Mouse (Mus musculus): ENCODE measurements around the gene Olfr354.

Olfr354 gene

DNA sequence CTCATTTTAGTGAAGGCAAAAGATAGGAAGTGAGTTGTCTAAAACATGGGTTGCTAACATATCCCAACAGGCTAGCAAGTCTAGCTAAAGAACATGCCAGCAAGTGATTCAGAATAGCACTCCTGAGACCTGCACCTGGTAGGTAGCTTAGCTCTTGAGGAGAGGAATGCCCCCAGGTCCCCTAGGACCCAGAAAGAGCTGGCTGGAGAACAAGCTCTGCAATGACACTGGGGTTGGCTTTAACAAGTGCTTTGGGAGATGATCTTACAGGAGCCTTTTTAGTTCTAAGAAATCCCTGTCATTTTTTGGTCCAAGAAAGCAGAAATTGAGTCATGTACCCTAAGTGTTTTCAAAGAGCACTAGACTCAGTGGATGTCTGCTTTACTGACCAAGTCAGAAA is at the start of gene Olfr354:
Gene Olfr354, plus strand, starts transcription at position 301 of the 400 bp plus-strand sequence.
- no peak for DNase-seq

DNA sequence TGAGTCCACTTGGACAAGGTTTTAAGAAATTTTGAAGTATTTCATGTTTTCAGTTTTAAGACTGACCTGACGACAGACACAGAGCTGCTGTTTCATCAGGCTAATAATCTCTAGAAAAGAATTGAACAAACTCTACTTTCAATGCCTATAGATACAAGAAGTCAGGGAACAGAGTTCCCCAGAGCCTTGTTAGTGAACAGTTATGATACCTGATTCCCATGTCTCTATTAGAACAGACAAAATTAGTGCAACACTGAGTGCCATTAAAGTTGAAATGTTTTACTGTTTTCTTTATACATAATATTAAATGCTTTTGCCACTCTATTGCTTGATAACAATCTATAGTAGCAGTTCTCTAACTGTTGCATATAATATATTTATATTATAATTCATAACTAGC is 42.9 kb upstream of the Olfr354 start, which contains the start of gene Olfr351:
Gene Olfr351, minus strand, starts transcription at position 101 of the 400 bp plus-strand sequence.
- no peak for DNase-seq

DNA sequence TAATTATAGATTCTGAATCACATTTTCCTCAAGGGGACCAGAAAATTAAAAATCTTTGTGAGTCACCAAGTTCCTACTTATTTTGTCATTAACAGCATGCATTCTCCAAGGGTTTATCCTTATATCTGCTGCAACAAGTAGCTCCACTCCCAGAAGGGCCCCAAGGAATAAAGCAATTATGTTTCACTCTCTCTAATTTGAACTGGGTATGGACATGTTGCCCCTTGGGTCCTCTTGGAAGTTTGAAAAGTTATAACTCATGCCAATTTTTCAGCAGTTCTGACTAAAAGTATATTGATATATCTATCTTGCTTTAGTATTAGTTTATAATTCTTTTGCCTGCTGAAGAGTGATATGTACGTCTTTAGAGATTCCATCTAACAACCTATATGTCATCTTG is 37.3 kb upstream of the Olfr354 start, which contains the start of gene Olfr352:
Gene Olfr352, plus strand, starts transcription at position 301 of the 400 bp plus-strand sequence.
- DNase-seq: no peak

DNA sequence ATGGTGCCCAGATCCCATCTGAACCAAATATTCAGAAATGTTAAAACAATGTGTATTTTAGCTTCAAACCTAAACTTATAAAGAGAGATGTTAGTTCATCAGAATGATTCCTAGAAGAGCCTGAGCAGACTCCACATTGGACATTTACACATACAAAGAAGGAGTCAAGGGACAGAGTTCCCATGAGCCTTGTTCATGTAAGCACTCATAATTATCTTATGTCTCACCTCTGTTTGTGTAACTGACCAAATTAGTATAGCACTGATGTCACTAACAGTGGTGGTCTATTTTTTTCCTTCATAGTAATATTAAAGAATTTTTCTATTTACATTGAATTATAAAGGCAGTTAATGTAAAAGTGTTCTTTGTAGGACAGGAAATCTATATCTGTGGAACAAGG is 12.6 kb upstream of the Olfr354 start, which contains the start of gene Olfr353:
Gene Olfr353, minus strand, starts transcription at position 101 of the 400 bp plus-strand sequence.
- no peak for DNase-seq

DNA sequence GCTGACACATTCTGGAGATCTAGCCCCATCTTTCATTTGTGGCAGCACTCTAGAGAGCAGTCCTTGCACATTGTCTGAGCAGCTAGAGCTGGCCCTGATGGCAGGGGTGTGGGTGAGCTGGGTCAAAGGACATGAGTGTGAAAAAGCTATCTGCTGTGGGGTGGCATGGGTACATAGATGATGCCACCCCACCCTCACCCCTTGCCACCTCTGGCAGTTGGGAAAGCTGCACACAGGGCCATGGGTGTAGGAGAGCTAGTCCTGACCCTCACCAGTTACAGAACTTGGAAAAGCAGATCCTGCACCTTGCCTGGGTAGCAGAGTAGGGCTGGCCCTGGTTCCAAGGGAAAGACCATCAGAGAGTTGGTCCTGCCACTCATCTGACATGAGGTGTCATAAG is 8.4 kb upstream of the Olfr354 start:
- DNase-seq: no peak

DNA sequence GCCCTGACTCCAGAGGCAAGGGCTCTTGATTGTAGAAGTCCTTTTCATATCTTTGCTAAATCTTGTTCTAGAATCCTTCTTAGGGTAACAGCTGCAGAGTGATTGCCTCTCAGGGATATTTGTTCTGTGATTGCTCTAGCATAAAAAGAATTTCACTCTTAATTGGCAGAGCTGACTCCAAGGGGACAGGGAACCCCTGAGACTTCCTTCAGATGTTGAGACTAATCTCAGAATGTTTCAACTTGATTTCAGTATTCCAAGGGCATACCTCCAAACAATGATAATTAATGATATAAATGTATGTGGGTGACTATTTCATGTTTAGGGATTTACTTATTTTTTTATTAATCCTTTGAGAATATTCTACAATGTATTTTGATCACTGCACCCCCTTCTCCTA is 23.3 kb downstream of the Olfr354 start, which contains the start of gene Olfr355:
Gene Olfr355, minus strand, starts transcription at position 101 of the 400 bp plus-strand sequence.
- no peak for DNase-seq

DNA sequence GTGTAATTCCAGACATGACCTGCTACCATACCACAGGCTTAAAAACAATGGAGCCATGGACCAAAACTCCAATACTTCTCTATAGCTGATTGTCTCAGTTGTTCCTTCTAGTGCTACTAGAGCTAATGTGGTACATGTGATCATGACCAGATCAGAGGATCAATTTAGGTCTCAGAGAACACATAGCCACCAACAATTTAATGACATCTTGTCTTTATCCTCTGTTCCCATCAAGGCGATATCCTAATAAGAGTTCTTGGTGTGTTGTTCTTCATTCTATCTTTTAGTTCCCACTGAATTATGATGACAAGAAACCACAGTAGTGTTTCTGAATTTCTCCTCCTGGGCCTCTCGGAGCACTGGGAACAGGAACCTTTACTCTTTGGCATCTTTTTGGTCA is 31.3 kb downstream of the Olfr354 start, which contains the start of gene Olfr356:
Gene Olfr356, plus strand, starts transcription at position 301 of the 400 bp plus-strand sequence.
- DNase-seq: no peak

All from kidney, adult 9 months (tissue).